Mouse (Mus musculus): ENCODE measurements at regions not wholly inside any gene's neighbourhood (a gene's known extent, or its start where the extent isn't known, plus 50 kb on each side); places are given as distances from the start of the nearest gene placed in this dataset.

GRCm38 (mm10) chr13:59360026-59360425 lies 225.0 kb downstream of the Agtpbp1 start:
- no peak overlapping the region for H3K4me3 ChIP-seq (replicated peaks; ENCODE audit: low read length)
- no peaks in the 10 kb centered on the region; the same call in 1 of the 2 replicates for H3K27me3 ChIP-seq (ENCODE audit: control insufficient read depth, insufficient read depth, low read length)
- no peak overlapping the region for H3K9ac ChIP-seq (ENCODE audit: low read depth, low read length, severe bottlenecking)
- H3K36me3 ChIP-seq (ENCODE audit: control insufficient read depth, insufficient read depth, low read length) = no peaks in the 10 kb centered on the region
- no peaks in the 10 kb centered on the region for H3K4me1 ChIP-seq (ENCODE audit: control insufficient read depth, insufficient read depth, low read length)
- H3K9me3 ChIP-seq (ENCODE audit: control insufficient read depth, low read length) = no peaks in the 10 kb centered on the region
- no peak overlapping the region for H3K4me2 ChIP-seq (replicated peaks; ENCODE audit: low read depth, low read length, severe bottlenecking)
- no peak for DNase-seq (ENCODE audit: low spot score)
- no peak for ATAC-seq (ENCODE audit: low FRiP score, low read depth)
- no peak overlapping the region for H3K27ac ChIP-seq (replicated peaks; ENCODE audit: low read depth, low read length)
- WGBS = 59% methylated on average over 3 of the region's 3 CpGs
- no peak for TF ChIP-seq POLR2A (IDR thresholded peaks at IDR 0.05; ENCODE audit: borderline replicate concordance, extremely low read depth, insufficient read depth, insufficient read length)

DNA sequence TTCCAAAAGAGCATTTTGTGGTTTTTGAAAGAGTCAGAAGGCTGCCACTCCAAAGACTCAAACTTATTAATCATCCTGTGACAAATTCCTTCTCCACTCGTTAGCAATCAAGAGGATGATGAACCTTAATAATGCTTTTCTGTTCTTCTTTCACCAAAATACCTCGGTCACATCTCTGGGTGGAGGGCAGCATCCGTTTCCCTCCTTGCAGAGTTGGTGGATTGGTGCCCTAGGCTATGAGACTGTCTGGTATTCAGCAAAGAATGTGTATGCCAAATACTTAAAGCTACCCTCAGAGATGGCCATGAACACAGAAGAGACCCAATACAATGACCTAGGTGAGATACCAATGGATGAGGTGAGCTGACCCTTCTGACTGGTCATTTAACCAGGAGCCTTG lies 226.6 kb downstream of the Agtpbp1 start:
- no peak overlapping the region for H3K4me2 ChIP-seq (replicated peaks; ENCODE audit: low read depth, low read length, severe bottlenecking)
- no peak for ATAC-seq (ENCODE audit: low FRiP score, low read depth)
- 65% methylated on average over 3 of the region's 3 CpGs for WGBS
- no peak overlapping the region for H3K4me3 ChIP-seq (replicated peaks; ENCODE audit: low read length)
- no peaks in the 10 kb centered on the region for H3K4me1 ChIP-seq (ENCODE audit: control insufficient read depth, insufficient read depth, low read length)
- H3K9ac ChIP-seq (ENCODE audit: low read depth, low read length, severe bottlenecking) = no peak overlapping the region
- H3K9me3 ChIP-seq (ENCODE audit: control insufficient read depth, low read length) = no peaks in the 10 kb centered on the region
- no peak overlapping the region for H3K27ac ChIP-seq (replicated peaks; ENCODE audit: low read depth, low read length)
- no peaks in the 10 kb centered on the region for H3K36me3 ChIP-seq (ENCODE audit: control insufficient read depth, insufficient read depth, low read length)
- TF ChIP-seq POLR2A (IDR thresholded peaks at IDR 0.05; ENCODE audit: borderline replicate concordance, extremely low read depth, insufficient read depth, insufficient read length) = no peak
- no peaks in the 10 kb centered on the region; the same call in 1 of the 2 replicates for H3K27me3 ChIP-seq (ENCODE audit: control insufficient read depth, insufficient read depth, low read length)
- no peak for DNase-seq (ENCODE audit: low spot score)

DNA sequence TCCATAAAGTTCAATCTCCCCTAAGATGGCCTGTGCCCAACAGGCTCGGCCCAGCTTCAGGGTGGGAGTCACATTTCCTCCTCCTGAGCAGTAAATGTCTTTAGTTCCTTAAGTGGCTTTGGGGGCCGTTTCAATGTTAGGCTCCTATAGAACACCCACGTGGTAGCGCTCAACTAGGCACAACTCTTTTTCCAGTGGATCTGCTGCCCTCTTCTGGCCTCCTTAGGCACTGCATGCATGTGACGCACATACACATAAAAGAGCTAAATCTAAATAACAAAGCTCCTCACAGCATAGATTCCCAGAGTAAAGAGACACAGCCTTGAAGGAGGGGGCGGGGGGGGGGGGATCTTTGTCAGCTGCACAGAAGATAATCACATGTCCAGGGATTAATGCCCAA lies 233.6 kb downstream of the Agtpbp1 start:
- Histone ChIP-seq H3K4me3 (replicated peaks; ENCODE audit: low read length) (no peak overlapping the region), H3K9ac (ENCODE audit: low read depth, low read length, severe bottlenecking) (no peak overlapping the region), H3K4me1 (ENCODE audit: control insufficient read depth, insufficient read depth, low read length) (no peaks in the 10 kb centered on the region), H3K27ac (replicated peaks; ENCODE audit: low read depth, low read length) (no peak overlapping the region), H3K4me2 (replicated peaks; ENCODE audit: low read depth, low read length, severe bottlenecking) (no peak overlapping the region), H3K27me3 (ENCODE audit: control insufficient read depth, insufficient read depth, low read length) (no peaks in the 10 kb centered on the region), H3K36me3 (ENCODE audit: control insufficient read depth, insufficient read depth, low read length) (no peaks in the 10 kb centered on the region), H3K9me3 (ENCODE audit: control insufficient read depth, low read length) (no peaks in the 10 kb centered on the region)
- no peak for TF ChIP-seq POLR2A (IDR thresholded peaks at IDR 0.05; ENCODE audit: borderline replicate concordance, extremely low read depth, insufficient read depth, insufficient read length)
- peak; percentile 6 for DNase-seq (ENCODE audit: low spot score)
- ATAC-seq (ENCODE audit: low FRiP score, low read depth) = no peak
- WGBS = 47% methylated on average over 6 of the region's 6 CpGs

DNA sequence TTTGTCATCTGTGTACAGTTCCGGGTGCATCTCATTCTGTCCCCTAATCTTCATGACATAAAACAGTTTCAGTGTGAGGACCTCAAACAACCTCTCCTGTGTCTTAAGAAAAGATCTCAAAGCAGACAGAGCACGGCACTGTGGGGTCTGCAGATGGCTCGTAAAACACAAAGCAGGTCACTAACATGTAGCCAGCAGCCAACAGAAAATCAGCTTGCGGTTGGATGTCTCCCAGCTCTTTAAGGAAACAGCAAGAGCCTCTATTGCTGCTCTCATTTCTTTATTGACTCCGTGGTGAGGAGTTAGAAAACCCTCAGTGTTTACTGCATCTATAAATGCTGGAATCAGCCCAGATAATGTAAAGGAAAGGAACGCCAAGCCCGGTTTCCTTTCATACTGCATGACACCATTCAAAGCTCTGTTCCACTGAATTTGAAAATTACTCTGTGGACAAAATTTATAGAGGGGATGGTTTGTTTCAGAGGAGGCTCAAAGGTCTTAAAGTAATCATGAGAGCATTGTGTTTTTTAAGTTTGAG lies 234.3 kb downstream of the Agtpbp1 start:
- Histone ChIP-seq H3K4me2 (replicated peaks; ENCODE audit: low read depth, low read length, severe bottlenecking) (no peak overlapping the region), H3K27me3 (ENCODE audit: control insufficient read depth, insufficient read depth, low read length) (no peaks in the 10 kb centered on the region), H3K9ac (ENCODE audit: low read depth, low read length, severe bottlenecking) (no peak overlapping the region), H3K9me3 (ENCODE audit: control insufficient read depth, low read length) (no peaks in the 10 kb centered on the region), H3K36me3 (ENCODE audit: control insufficient read depth, insufficient read depth, low read length) (no peaks in the 10 kb centered on the region), H3K4me3 (replicated peaks; ENCODE audit: low read length) (no peak overlapping the region), H3K27ac (replicated peaks; ENCODE audit: low read depth, low read length) (no peak overlapping the region), H3K4me1 (ENCODE audit: control insufficient read depth, insufficient read depth, low read length) (no peaks in the 10 kb centered on the region)
- WGBS = 26% methylated on average over 7 of the region's 7 CpGs
- ATAC-seq (ENCODE audit: low FRiP score, low read depth) (peak; percentile 83), DNase-seq (ENCODE audit: low spot score) (peak; percentile 79)
- no peak for TF ChIP-seq POLR2A (IDR thresholded peaks at IDR 0.05; ENCODE audit: borderline replicate concordance, extremely low read depth, insufficient read depth, insufficient read length)

- no peaks in the 10 kb centered on the region for H3K36me3 ChIP-seq (ENCODE audit: control insufficient read depth, insufficient read depth, low read length)
- ATAC-seq (ENCODE audit: low FRiP score, low read depth) = no peak
- no peaks in the 10 kb centered on the region for H3K4me1 ChIP-seq (ENCODE audit: control insufficient read depth, insufficient read depth, low read length)
- no peaks in the 10 kb centered on the region for H3K9me3 ChIP-seq (ENCODE audit: control insufficient read depth, low read length)
- DNase-seq (ENCODE audit: low spot score) = no peak
- no peak overlapping the region for H3K4me2 ChIP-seq (replicated peaks; ENCODE audit: low read depth, low read length, severe bottlenecking)
- H3K9ac ChIP-seq (ENCODE audit: low read depth, low read length, severe bottlenecking) = no peak overlapping the region
- no peaks in the 10 kb centered on the region for H3K27me3 ChIP-seq (ENCODE audit: control insufficient read depth, insufficient read depth, low read length)
- no peak overlapping the region for H3K27ac ChIP-seq (replicated peaks; ENCODE audit: low read depth, low read length)
- H3K4me3 ChIP-seq (replicated peaks; ENCODE audit: low read length) = no peak overlapping the region
- no peak for TF ChIP-seq POLR2A (IDR thresholded peaks at IDR 0.05; ENCODE audit: borderline replicate concordance, extremely low read depth, insufficient read depth, insufficient read length)
Observed at GRCm38 (mm10) chr13:59348510-59348909, 236.5 kb downstream of the Agtpbp1 start.

DNA sequence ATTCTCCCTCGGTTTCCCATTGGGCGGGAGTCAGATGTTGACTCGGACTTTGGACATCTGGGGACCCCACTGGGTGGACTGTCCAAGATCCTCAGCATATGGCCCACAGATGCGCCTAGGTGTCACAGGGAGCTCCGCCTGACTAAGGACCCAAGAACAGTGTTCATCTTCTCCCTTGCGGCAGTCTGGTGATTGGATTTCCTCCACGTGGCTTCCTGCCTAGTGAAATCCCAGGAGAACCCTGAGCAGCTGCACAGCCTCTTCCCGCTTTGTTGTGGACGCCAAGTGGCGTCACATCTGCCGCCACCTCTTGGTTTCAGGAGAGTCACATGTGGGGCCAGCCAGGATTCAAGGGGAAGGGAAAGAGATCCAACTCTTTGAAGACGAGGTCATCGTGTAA lies 243.2 kb downstream of the Agtpbp1 start:
- no peak overlapping the region for H3K4me2 ChIP-seq (replicated peaks; ENCODE audit: low read depth, low read length, severe bottlenecking)
- DNase-seq (ENCODE audit: low spot score) = peak; percentile 36

More for the DNA sequence above, 243.2 kb downstream of the Agtpbp1 start:
- Histone ChIP-seq H3K9ac (ENCODE audit: low read depth, low read length, severe bottlenecking) (no peak overlapping the region), H3K9me3 (ENCODE audit: control insufficient read depth, low read length) (no peaks in the 10 kb centered on the region), H3K27ac (replicated peaks; ENCODE audit: low read depth, low read length) (no peak overlapping the region), H3K4me1 (ENCODE audit: control insufficient read depth, insufficient read depth, low read length) (no peaks in the 10 kb centered on the region), H3K36me3 (ENCODE audit: control insufficient read depth, insufficient read depth, low read length) (no peaks in the 10 kb centered on the region), H3K4me3 (replicated peaks; ENCODE audit: low read length) (no peak overlapping the region), H3K27me3 (ENCODE audit: control insufficient read depth, insufficient read depth, low read length) (no peaks in the 10 kb centered on the region)
- no peak for ATAC-seq (ENCODE audit: low FRiP score, low read depth)
- TF ChIP-seq POLR2A (IDR thresholded peaks at IDR 0.05; ENCODE audit: borderline replicate concordance, extremely low read depth, insufficient read depth, insufficient read length) = no peak
- WGBS = 74% methylated on average over 13 of the region's 13 CpGs

All from limb, embryonic 14.5 days (tissue).